Mouse (Mus musculus): ENCODE results near the gene Efs.

DNA sequence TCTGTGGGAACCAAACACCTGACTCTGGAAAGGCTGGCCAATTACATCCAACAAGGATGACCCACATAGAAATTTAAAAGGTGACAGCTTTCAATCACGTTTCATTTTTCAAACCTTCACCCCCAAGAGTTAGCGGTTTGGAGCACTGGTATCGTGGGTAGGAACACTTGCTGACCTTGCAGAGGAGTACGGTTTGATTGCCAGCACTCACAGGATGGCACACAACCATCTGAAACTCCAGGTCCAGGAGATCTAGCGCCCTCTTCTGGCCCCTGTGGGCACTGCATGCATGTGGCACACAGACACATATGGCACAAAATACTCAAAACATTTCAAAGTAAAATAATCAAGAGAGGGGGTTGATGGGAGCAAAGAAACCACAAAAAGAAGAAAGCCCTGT lies 59.0 kb downstream of the Efs start:
- TF ChIP-seq CTCF (IDR thresholded peaks at IDR 0.05; ENCODE audit: borderline replicate concordance, insufficient read depth, low read depth, low read length) (peak; percentile 23; the same call in 1 of the 2 replicates), POLR2A (IDR thresholded peaks at IDR 0.05; ENCODE audit: borderline replicate concordance, insufficient read depth, low read length) (no peak)
